Mouse (Mus musculus): ENCODE results near the gene Ruvbl1. TPM values are rescaled to one million over a fixed set of nuclear protein-coding genes. Genes with fewer than 3 reads are reported as not detected.
A peak's percentile ranks its signal among the peaks of the same experiment; 100 is the strongest.

The Ruvbl1 gene
- polyA plus RNA-seq, 1 experiment = 28.3 TPM

- H3K27ac ChIP-seq (ENCODE audit: control insufficient read depth, insufficient read depth, low read depth, low read length, poor library complexity) = peak overlapping the region; percentile 81
- 58% methylated on average over 13 of the region's 13 CpGs for WGBS
- TF ChIP-seq POLR2A (IDR thresholded peaks at IDR 0.05; ENCODE audit: borderline replicate concordance, control insufficient read depth, low read depth, low read length) (0 out of 2 replicates have a peak, but pooled peaks have one; percentile 9), CTCF (IDR thresholded peaks at IDR 0.05; ENCODE audit: control insufficient read depth, insufficient read depth, low read length) (no peak)
- no peak overlapping the region for H3K4me3 ChIP-seq (replicated peaks; ENCODE audit: control insufficient read depth, low read depth, low read length)
- H3K4me1 ChIP-seq (ENCODE audit: control insufficient read depth, insufficient read depth, low read length) = peaks cover 5% of the 10 kb centered on the region
Observed at GRCm38 (mm10) chr6:88502030-88502970, 37.1 kb downstream of the Ruvbl1 start.

GRCm38 (mm10) chr6:88503044-88503443 lies 37.8 kb downstream of the Ruvbl1 start:
- 80% methylated on average over 4 of the region's 4 CpGs for WGBS
- H3K4me1 ChIP-seq (ENCODE audit: control insufficient read depth, insufficient read depth, low read length) = peaks cover 5% of the 10 kb centered on the region
- peak overlapping the region; percentile 81 for H3K27ac ChIP-seq (ENCODE audit: control insufficient read depth, insufficient read depth, low read depth, low read length, poor library complexity)
- no peak overlapping the region for H3K4me3 ChIP-seq (replicated peaks; ENCODE audit: control insufficient read depth, low read depth, low read length)
- TF ChIP-seq POLR2A (IDR thresholded peaks at IDR 0.05; ENCODE audit: borderline replicate concordance, control insufficient read depth, low read depth, low read length) (no peak), CTCF (IDR thresholded peaks at IDR 0.05; ENCODE audit: control insufficient read depth, insufficient read depth, low read length) (0 out of 2 replicates have a peak, but pooled peaks have one; percentile 13)

GRCm38 (mm10) chr6:88513984-88514383 lies 48.8 kb downstream of the Ruvbl1 start:
- no peak for TF ChIP-seq POLR2A (IDR thresholded peaks at IDR 0.05; ENCODE audit: borderline replicate concordance, control insufficient read depth, low read depth, low read length)
- no peak for TF ChIP-seq CTCF (IDR thresholded peaks at IDR 0.05; ENCODE audit: control insufficient read depth, insufficient read depth, low read length)
- 87% methylated on average over 8 of the region's 8 CpGs for WGBS
- peaks cover 2% of the 10 kb centered on the region for H3K4me1 ChIP-seq (ENCODE audit: control insufficient read depth, insufficient read depth, low read length)
- no peak overlapping the region for H3K4me3 ChIP-seq (replicated peaks; ENCODE audit: control insufficient read depth, low read depth, low read length)
- H3K27ac ChIP-seq (ENCODE audit: control insufficient read depth, insufficient read depth, low read depth, low read length, poor library complexity) = no peak overlapping the region

- TF ChIP-seq POLR2A (IDR thresholded peaks at IDR 0.05; ENCODE audit: borderline replicate concordance, control insufficient read depth, low read depth, low read length) (no peak), CTCF (IDR thresholded peaks at IDR 0.05; ENCODE audit: control insufficient read depth, insufficient read depth, low read length) (no peak)
Observed at GRCm38 (mm10) chr6:88514546-88514945, 49.3 kb downstream of the Ruvbl1 start.

GRCm38 (mm10) chr6:88515971-88516370 lies 50.8 kb downstream of the Ruvbl1 start:
- no peak overlapping the region for H3K27ac ChIP-seq (ENCODE audit: control insufficient read depth, insufficient read depth, low read depth, low read length, poor library complexity)
- TF ChIP-seq POLR2A (IDR thresholded peaks at IDR 0.05; ENCODE audit: borderline replicate concordance, control insufficient read depth, low read depth, low read length) = no peak
- no peak for TF ChIP-seq CTCF (IDR thresholded peaks at IDR 0.05; ENCODE audit: control insufficient read depth, insufficient read depth, low read length)
- 81% methylated on average over 8 of the region's 8 CpGs for WGBS
- no peak overlapping the region for H3K4me3 ChIP-seq (replicated peaks; ENCODE audit: control insufficient read depth, low read depth, low read length)
- H3K4me1 ChIP-seq (ENCODE audit: control insufficient read depth, insufficient read depth, low read length) = peaks cover 3% of the 10 kb centered on the region

More at GRCm38 (mm10) chr6:88514546-88514945, 49.3 kb downstream of the Ruvbl1 start:
- no peak overlapping the region for H3K27ac ChIP-seq (ENCODE audit: control insufficient read depth, insufficient read depth, low read depth, low read length, poor library complexity)
- H3K4me3 ChIP-seq (replicated peaks; ENCODE audit: control insufficient read depth, low read depth, low read length) = no peak overlapping the region
- WGBS = 85% methylated on average over 4 of the region's 4 CpGs
- H3K4me1 ChIP-seq (ENCODE audit: control insufficient read depth, insufficient read depth, low read length) = peaks cover 3% of the 10 kb centered on the region

GRCm38 (mm10) chr6:88516667-88517066 lies 51.5 kb downstream of the Ruvbl1 start:
- TF ChIP-seq POLR2A (IDR thresholded peaks at IDR 0.05; ENCODE audit: borderline replicate concordance, control insufficient read depth, low read depth, low read length) (no peak), CTCF (IDR thresholded peaks at IDR 0.05; ENCODE audit: control insufficient read depth, insufficient read depth, low read length) (no peak)
- H3K4me1 ChIP-seq (ENCODE audit: control insufficient read depth, insufficient read depth, low read length) = peaks cover 3% of the 10 kb centered on the region
- H3K27ac ChIP-seq (ENCODE audit: control insufficient read depth, insufficient read depth, low read depth, low read length, poor library complexity) = no peak overlapping the region
- 66% methylated on average over 5 of the region's 5 CpGs for WGBS
- H3K4me3 ChIP-seq (replicated peaks; ENCODE audit: control insufficient read depth, low read depth, low read length) = peak overlapping the region; percentile 11

- Histone ChIP-seq H3K4me3 (replicated peaks; ENCODE audit: control insufficient read depth, low read depth, low read length) (peak overlapping the region; percentile 79), H3K27ac (ENCODE audit: control insufficient read depth, insufficient read depth, low read depth, low read length, poor library complexity) (peak overlapping the region; percentile 74; the same call in 1 of the 2 replicates), H3K4me1 (ENCODE audit: control insufficient read depth, insufficient read depth, low read length) (peaks cover 4% of the 10 kb centered on the region)
- 8% methylated on average over 18 of the region's 18 CpGs for WGBS
- TF ChIP-seq POLR2A (IDR thresholded peaks at IDR 0.05; ENCODE audit: borderline replicate concordance, control insufficient read depth, low read depth, low read length) (no peak), CTCF (IDR thresholded peaks at IDR 0.05; ENCODE audit: control insufficient read depth, insufficient read depth, low read length) (no peak)
Observed at GRCm38 (mm10) chr6:88517701-88518403, 52.6 kb downstream of the Ruvbl1 start.
